Mouse (Mus musculus): Measurements from ENCODE around the gene Ada. TPM values are rescaled to one million over a fixed set of nuclear protein-coding genes. Genes with fewer than 3 reads are reported as not detected.

Gene Ada
- total and polyA plus RNA-seq, 2 experiments: 0.80 to 1.9 TPM

- no peaks in the 10 kb centered on the region for H3K79me2 ChIP-seq (ENCODE audit: control insufficient read depth, insufficient read depth, low read length)
- no peak overlapping the region for H3K9ac ChIP-seq (ENCODE audit: low read depth, low read length)
- no peaks in the 10 kb centered on the region for H3K27me3 ChIP-seq (ENCODE audit: control insufficient read depth, insufficient read depth, low read length)
- no peak for TF ChIP-seq POLR2A (IDR thresholded peaks at IDR 0.05; ENCODE audit: extremely low read depth, insufficient read depth, low read length)
- TF ChIP-seq CTCF (IDR thresholded peaks at IDR 0.05; ENCODE audit: low read depth, low read length): no peak
- 77% methylated on average over 5 of the region's 5 CpGs for WGBS
- DNase-seq (ENCODE audit: extremely low read depth, low read depth, low spot score): no peak
- no peaks in the 10 kb centered on the region for H3K4me1 ChIP-seq (ENCODE audit: control insufficient read depth, insufficient read depth, low read length)
- H3K27ac ChIP-seq (replicated peaks; ENCODE audit: insufficient read depth, low read depth, low read length): 0 out of 2 replicates have a peak overlapping the region, but pooled peaks have one; percentile 32
- H3K4me3 ChIP-seq (ENCODE audit: insufficient read depth, low read depth, low read length): no peak overlapping the region
- H3K36me3 ChIP-seq (ENCODE audit: control insufficient read depth, insufficient read depth, low read length): no peaks in the 10 kb centered on the region
Observed at GRCm38 (mm10) chr2:163710606-163711159, 39.4 kb downstream of the Ada start.

DNA sequence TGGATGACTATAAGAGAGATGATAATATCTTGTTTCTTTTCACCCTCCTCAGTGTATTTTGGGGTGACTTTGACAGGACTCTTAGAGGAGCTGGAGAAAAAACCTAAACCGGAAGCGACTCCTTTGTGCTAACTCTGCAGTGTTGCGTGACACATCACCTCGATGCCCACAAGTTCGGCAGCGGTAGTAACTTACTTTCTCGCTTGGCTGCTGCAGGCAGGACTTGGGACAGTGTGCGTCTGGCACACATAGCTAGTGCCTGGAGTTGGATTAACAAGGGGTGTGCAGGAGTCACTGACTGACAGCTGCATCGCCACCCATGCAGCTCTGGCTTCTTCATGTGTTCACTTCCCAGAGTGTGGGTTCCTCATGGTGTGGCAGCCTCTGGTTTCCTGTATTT, 40.0 kb downstream of the Ada start:
- TF ChIP-seq POLR2A (IDR thresholded peaks at IDR 0.05; ENCODE audit: extremely low read depth, insufficient read depth, low read length) (no peak), CTCF (IDR thresholded peaks at IDR 0.05; ENCODE audit: low read depth, low read length) (no peak)
- H3K9ac ChIP-seq (ENCODE audit: low read depth, low read length): no peak overlapping the region
- no peaks in the 10 kb centered on the region; the same call in 1 of the 2 replicates for H3K36me3 ChIP-seq (ENCODE audit: control insufficient read depth, insufficient read depth, low read length)
- no peak overlapping the region for H3K27ac ChIP-seq (replicated peaks; ENCODE audit: insufficient read depth, low read depth, low read length)
- no peaks in the 10 kb centered on the region for H3K79me2 ChIP-seq (ENCODE audit: control insufficient read depth, insufficient read depth, low read length)
- 92% methylated on average over 9 of the region's 9 CpGs for WGBS
- DNase-seq (ENCODE audit: extremely low read depth, low read depth, low spot score): no peak
- H3K4me3 ChIP-seq (ENCODE audit: insufficient read depth, low read depth, low read length): no peak overlapping the region
- H3K4me1 ChIP-seq (ENCODE audit: control insufficient read depth, insufficient read depth, low read length): no peaks in the 10 kb centered on the region
- no peaks in the 10 kb centered on the region for H3K27me3 ChIP-seq (ENCODE audit: control insufficient read depth, insufficient read depth, low read length)

GRCm38 (mm10) chr2:163708763-163709250, 41.2 kb downstream of the Ada start:
- TF ChIP-seq CTCF (IDR thresholded peaks at IDR 0.05; ENCODE audit: low read depth, low read length): no peak
- no peak for TF ChIP-seq POLR2A (IDR thresholded peaks at IDR 0.05; ENCODE audit: extremely low read depth, insufficient read depth, low read length)
- no peak for DNase-seq (ENCODE audit: extremely low read depth, low read depth, low spot score)
- Histone ChIP-seq H3K27me3 (ENCODE audit: control insufficient read depth, insufficient read depth, low read length) (no peaks in the 10 kb centered on the region), H3K4me1 (ENCODE audit: control insufficient read depth, insufficient read depth, low read length) (no peaks in the 10 kb centered on the region), H3K79me2 (ENCODE audit: control insufficient read depth, insufficient read depth, low read length) (no peaks in the 10 kb centered on the region), H3K4me3 (ENCODE audit: insufficient read depth, low read depth, low read length) (no peak overlapping the region), H3K36me3 (ENCODE audit: control insufficient read depth, insufficient read depth, low read length) (no peaks in the 10 kb centered on the region; the same call in 1 of the 2 replicates), H3K9ac (ENCODE audit: low read depth, low read length) (no peak overlapping the region), H3K27ac (replicated peaks; ENCODE audit: insufficient read depth, low read depth, low read length) (no peak overlapping the region)
- 83% methylated on average over 6 of the region's 6 CpGs for WGBS

GRCm38 (mm10) chr2:163708321-163708720, 41.7 kb downstream of the Ada start:
- WGBS: 74% methylated on average over 5 of the region's 5 CpGs
- Histone ChIP-seq H3K27ac (replicated peaks; ENCODE audit: insufficient read depth, low read depth, low read length) (no peak overlapping the region), H3K4me1 (ENCODE audit: control insufficient read depth, insufficient read depth, low read length) (no peaks in the 10 kb centered on the region), H3K27me3 (ENCODE audit: control insufficient read depth, insufficient read depth, low read length) (no peaks in the 10 kb centered on the region), H3K36me3 (ENCODE audit: control insufficient read depth, insufficient read depth, low read length) (no peaks in the 10 kb centered on the region; the same call in 1 of the 2 replicates), H3K9ac (ENCODE audit: low read depth, low read length) (no peak overlapping the region), H3K79me2 (ENCODE audit: control insufficient read depth, insufficient read depth, low read length) (no peaks in the 10 kb centered on the region), H3K4me3 (ENCODE audit: insufficient read depth, low read depth, low read length) (no peak overlapping the region)
- TF ChIP-seq CTCF (IDR thresholded peaks at IDR 0.05; ENCODE audit: low read depth, low read length) (no peak), POLR2A (IDR thresholded peaks at IDR 0.05; ENCODE audit: extremely low read depth, insufficient read depth, low read length) (no peak)
- DNase-seq (ENCODE audit: extremely low read depth, low read depth, low spot score): no peak

DNA sequence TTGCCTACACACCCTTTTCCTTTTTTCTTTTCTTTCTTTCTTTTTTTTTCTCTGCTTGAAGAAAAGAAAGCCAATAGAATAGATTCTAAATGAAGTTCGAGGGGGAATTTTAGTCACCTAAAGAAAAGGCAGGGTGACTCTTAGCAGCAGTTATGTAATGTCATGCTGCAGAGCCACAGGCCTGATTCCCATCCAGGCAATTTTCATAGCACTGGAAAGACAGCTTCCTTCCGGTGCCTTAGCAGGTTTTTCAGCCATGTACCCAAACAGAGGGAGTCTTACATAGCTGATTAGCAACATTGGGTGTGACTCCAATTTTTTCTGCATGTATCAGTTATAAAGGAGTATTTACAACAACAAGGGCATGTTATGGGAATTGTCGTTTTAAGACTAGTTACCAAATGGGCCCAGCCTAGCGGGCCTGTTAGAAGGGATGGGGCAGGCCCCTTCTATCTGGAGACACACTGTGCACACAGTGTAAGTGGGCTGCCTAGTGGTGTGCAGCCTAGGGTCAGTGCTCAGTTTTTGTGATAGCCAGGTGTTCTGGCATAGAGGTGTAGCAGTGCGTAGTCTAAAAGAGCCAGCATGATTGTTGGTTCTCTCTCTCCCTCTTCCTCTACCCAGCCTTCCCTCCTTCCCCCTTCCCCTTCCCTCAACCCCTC, 46.3 kb downstream of the Ada start:
- no peaks in the 10 kb centered on the region; the same call in 1 of the 2 replicates for H3K79me2 ChIP-seq (ENCODE audit: control insufficient read depth, insufficient read depth, low read length)
- H3K27ac ChIP-seq (replicated peaks; ENCODE audit: insufficient read depth, low read depth, low read length): no peak overlapping the region
- H3K36me3 ChIP-seq (ENCODE audit: control insufficient read depth, insufficient read depth, low read length): no peaks in the 10 kb centered on the region; the same call in 1 of the 2 replicates
- no peaks in the 10 kb centered on the region for H3K27me3 ChIP-seq (ENCODE audit: control insufficient read depth, insufficient read depth, low read length)
- 91% methylated on average over 5 of the region's 5 CpGs for WGBS
- H3K4me3 ChIP-seq (ENCODE audit: insufficient read depth, low read depth, low read length): no peak overlapping the region
- no peak for TF ChIP-seq POLR2A (IDR thresholded peaks at IDR 0.05; ENCODE audit: extremely low read depth, insufficient read depth, low read length)
- TF ChIP-seq CTCF (IDR thresholded peaks at IDR 0.05; ENCODE audit: low read depth, low read length): no peak
- H3K9ac ChIP-seq (ENCODE audit: low read depth, low read length): no peak overlapping the region
- no peak for DNase-seq (ENCODE audit: extremely low read depth, low read depth, low spot score)
- no peaks in the 10 kb centered on the region for H3K4me1 ChIP-seq (ENCODE audit: control insufficient read depth, insufficient read depth, low read length)

GRCm38 (mm10) chr2:163702921-163703320, 47.1 kb downstream of the Ada start:
- Histone ChIP-seq H3K4me3 (ENCODE audit: insufficient read depth, low read depth, low read length) (no peak overlapping the region), H3K27ac (replicated peaks; ENCODE audit: insufficient read depth, low read depth, low read length) (no peak overlapping the region), H3K79me2 (ENCODE audit: control insufficient read depth, insufficient read depth, low read length) (no peaks in the 10 kb centered on the region; the same call in 1 of the 2 replicates), H3K4me1 (ENCODE audit: control insufficient read depth, insufficient read depth, low read length) (no peaks in the 10 kb centered on the region), H3K9ac (ENCODE audit: low read depth, low read length) (no peak overlapping the region), H3K36me3 (ENCODE audit: control insufficient read depth, insufficient read depth, low read length) (no peaks in the 10 kb centered on the region; the same call in 1 of the 2 replicates), H3K27me3 (ENCODE audit: control insufficient read depth, insufficient read depth, low read length) (no peaks in the 10 kb centered on the region)
- DNase-seq (ENCODE audit: extremely low read depth, low read depth, low spot score): no peak
- TF ChIP-seq POLR2A (IDR thresholded peaks at IDR 0.05; ENCODE audit: extremely low read depth, insufficient read depth, low read length): no peak
- TF ChIP-seq CTCF (IDR thresholded peaks at IDR 0.05; ENCODE audit: low read depth, low read length): no peak
- WGBS: 80% methylated on average over 5 of the region's 5 CpGs

Data from liver, adult 2 months (tissue).